Mouse (Mus musculus) G1E (cell line): ENCODE measurements around the gene Zbtb46. TPM values are rescaled to one million over a fixed set of nuclear protein-coding genes. Genes with fewer than 3 reads are reported as not detected.

Source experiments
- ATAC-seq: 2 replicates; pipeline ENCODE4 v1.8.0; 2016; ENCODE audit warnings: mild to moderate bottlenecking; ENCODE audit not compliant: insufficient number of reproducible peaks, poor library complexity, low FRiP score, severe bottlenecking; ENCODE audit errors: extremely low read depth
- DNase-seq: peaks from one replicate; pipeline ENCODE4 v3.0.0; 2012; ENCODE audit warnings: low spot score
- H3K27me3 ChIP-seq: 2 replicates; pipeline ENCODE4 v1.6.1; 2012; ENCODE audit warnings: mild to moderate bottlenecking, low read length, inconsistent platforms; ENCODE audit not compliant: insufficient read depth
- H3K36me3 ChIP-seq: replicated peaks from 2 replicates; pipeline ENCODE3; 2012; ENCODE audit warnings: mild to moderate bottlenecking, inconsistent platforms
- H3K4me1 ChIP-seq: 2 replicates; pipeline ENCODE4 v1.6.1; 2012; ENCODE audit warnings: low read depth, low read length, inconsistent platforms, mixed read lengths; ENCODE audit not compliant: insufficient read depth
- H3K4me3 ChIP-seq: 2 replicates; pipeline ENCODE4 v1.5.1; 2012; ENCODE audit warnings: low read depth, mild to moderate bottlenecking, inconsistent platforms, low read length, moderate library complexity, mixed read lengths
- H3K9me3 ChIP-seq: replicated peaks from 2 replicates; pipeline ENCODE4 v1.6.1; 2012; ENCODE audit warnings: inconsistent platforms
- CTCF ChIP-seq: IDR thresholded peaks from 2 replicates; pipeline ENCODE4 v1.5.1; 2012; ENCODE audit warnings: low read depth, low read length, inconsistent platforms, mixed read lengths
- GATA1 ChIP-seq: IDR thresholded peaks from 2 replicates; pipeline ENCODE4 v1.6.1; 2012; ENCODE audit warnings: borderline replicate concordance, low read length, inconsistent platforms, mixed read lengths
- GATA2 ChIP-seq: IDR thresholded peaks from 2 replicates; pipeline ENCODE4 v1.6.1; 2012; ENCODE audit warnings: low read depth, low read length, inconsistent platforms, borderline replicate concordance
- POLR2AphosphoS5 ChIP-seq: IDR thresholded peaks from 2 replicates; pipeline ENCODE4 v1.6.1; 2012; ENCODE audit warnings: low read depth, low read length, inconsistent platforms; ENCODE audit not compliant: insufficient replicate concordance
- TAL1 ChIP-seq: conservative IDR thresholded peaks from 2 replicates; pipeline ENCODE4 v1.6.1; 2012; ENCODE audit warnings: low read depth, low read length, inconsistent platforms, mixed read lengths
- polyA plus RNA-seq: library from polyadenylated mRNA; stranded (reverse); fragments of >175 nt; gene quantifications from 2 replicates; pipeline ENCODE4 v1.2.3, GENCODE M21; 2012
- total RNA-seq, 2 experiments: library from RNA; stranded (forward) in 1 of 2; stranded (reverse) in 1 of 2; fragments of 200-1000 nt in 1 of 2; fragments of >200 nt in 1 of 2; fragmentation: Nextera tagmentation in 1 of 2; gene quantifications; 2 replicates each; pipeline ENCODE4 v1.2.3; 2014 to 2017

The Zbtb46 gene
- total and polyA plus RNA-seq, 3 experiments, result 0.66 TPM; not detected in 2

GRCm38 (mm10) chr2:181356780-181357179 is 102.4 kb downstream of the Zbtb46 start:
- H3K4me1 ChIP-seq, result peaks cover 9% of the 10 kb centered on the region; the same call in 1 of the 2 replicates
- ATAC-seq (no peak), DNase-seq (no peak)
- H3K4me3 ChIP-seq, result no peak overlapping the region
- H3K9me3 ChIP-seq, result no peaks in the 10 kb centered on the region
- H3K27me3 ChIP-seq, result no peaks in the 10 kb centered on the region
- TF ChIP-seq TAL1 (no peak), CTCF (no peak), GATA1 (no peak), GATA2 (no peak)
- peaks cover 100% of the 10 kb centered on the region for H3K36me3 ChIP-seq

GRCm38 (mm10) chr2:181342766-181343165 is 116.5 kb downstream of the Zbtb46 start:
- TF ChIP-seq GATA2, result no peak
- DNase-seq (no peak), ATAC-seq (no peak)
- peaks cover 93% of the 10 kb centered on the region for H3K36me3 ChIP-seq
- no peaks in the 10 kb centered on the region for H3K4me1 ChIP-seq
- no peaks in the 10 kb centered on the region for H3K9me3 ChIP-seq
- H3K27me3 ChIP-seq, result no peaks in the 10 kb centered on the region
- no peak overlapping the region for H3K4me3 ChIP-seq

- Histone ChIP-seq H3K4me3 (no peak overlapping the region), H3K4me1 (no peaks in the 10 kb centered on the region), H3K36me3 (peaks cover 93% of the 10 kb centered on the region), H3K9me3 (no peaks in the 10 kb centered on the region), H3K27me3 (no peaks in the 10 kb centered on the region)
- no peak for TF ChIP-seq POLR2AphosphoS5
- no peak for TF ChIP-seq CTCF
- TF ChIP-seq GATA2, result no peak
- no peak for TF ChIP-seq TAL1
- TF ChIP-seq GATA1, result no peak
- DNase-seq (no peak), ATAC-seq (no peak)
These were observed 118.8 kb downstream of the Zbtb46 start for GRCm38 (mm10) chr2:181340426-181340825.

Other genes with a start within 250 kb of the Zbtb46 start
Only the 20 nearest of the 21 such genes appear.
- not detected in 2 replicates for gene Fndc11, start 239.4 kb downstream of the Zbtb46 start, total RNA-seq (2014; fragmentation: Nextera tagmentation)
- gene Fndc11, start 239.4 kb downstream of the Zbtb46 start, total RNA-seq (2017), result 0.23 TPM in 1 of 2 replicates, not detected in the other
- gene Fndc11, start 239.4 kb downstream of the Zbtb46 start, polyA plus RNA-seq, result not detected in 2 replicates
- 23.8 and 24.3 TPM in 2 replicates for gene Helz2, start 217.4 kb downstream of the Zbtb46 start, total RNA-seq (2014; fragmentation: Nextera tagmentation)
- gene Helz2, start 217.4 kb downstream of the Zbtb46 start, total RNA-seq (2017), result 12.4 and 13.6 TPM in 2 replicates
- gene Helz2, start 217.4 kb downstream of the Zbtb46 start, polyA plus RNA-seq, result 11.6 and 13.4 TPM in 2 replicates
- gene Gmeb2, start 171.4 kb downstream of the Zbtb46 start, total RNA-seq (2014; fragmentation: Nextera tagmentation), result 40.8 and 50.0 TPM in 2 replicates
- 12.8 and 15.6 TPM in 2 replicates for gene Gmeb2, start 171.4 kb downstream of the Zbtb46 start, total RNA-seq (2017)
- gene Gmeb2, start 171.4 kb downstream of the Zbtb46 start, polyA plus RNA-seq, result 12.2 and 18.1 TPM in 2 replicates
- not detected in 2 replicates for gene Stmn3, start 144.9 kb downstream of the Zbtb46 start, total RNA-seq (2014; fragmentation: Nextera tagmentation)
- not detected in 2 replicates for gene Stmn3, start 144.9 kb downstream of the Zbtb46 start, total RNA-seq (2017)
- not detected in 2 replicates for gene Stmn3, start 144.9 kb downstream of the Zbtb46 start, polyA plus RNA-seq
- 79.8 and 89.5 TPM in 2 replicates for gene Rtel1, start 139.7 kb downstream of the Zbtb46 start, total RNA-seq (2014; fragmentation: Nextera tagmentation)
- 59.2 and 80.4 TPM in 2 replicates for gene Rtel1, start 139.7 kb downstream of the Zbtb46 start, total RNA-seq (2017)
- 17.9 and 24.5 TPM in 2 replicates for gene Rtel1, start 139.7 kb downstream of the Zbtb46 start, polyA plus RNA-seq
- 22.2 and 22.3 TPM in 2 replicates for gene Zgpat, start 94.5 kb downstream of the Zbtb46 start, total RNA-seq (2014; fragmentation: Nextera tagmentation)
- 40.0 and 40.5 TPM in 2 replicates for gene Zgpat, start 94.5 kb downstream of the Zbtb46 start, total RNA-seq (2017)
- 26.0 and 28.1 TPM in 2 replicates for gene Zgpat, start 94.5 kb downstream of the Zbtb46 start, polyA plus RNA-seq
- gene Arfrp1, start 94.0 kb downstream of the Zbtb46 start, total RNA-seq (2014; fragmentation: Nextera tagmentation), result 32.8 and 35.0 TPM in 2 replicates
- gene Arfrp1, start 94.0 kb downstream of the Zbtb46 start, total RNA-seq (2017), result 28.5 and 32.1 TPM in 2 replicates
- 17.5 and 25.0 TPM in 2 replicates for gene Arfrp1, start 94.0 kb downstream of the Zbtb46 start, polyA plus RNA-seq
- 13.8 and 16.1 TPM in 2 replicates for gene Lime1, start 79.3 kb downstream of the Zbtb46 start, total RNA-seq (2014; fragmentation: Nextera tagmentation)
- 15.3 and 18.9 TPM in 2 replicates for gene Lime1, start 79.3 kb downstream of the Zbtb46 start, total RNA-seq (2017)
- 23.9 and 29.9 TPM in 2 replicates for gene Lime1, start 79.3 kb downstream of the Zbtb46 start, polyA plus RNA-seq
- not detected in 2 replicates for gene Abhd16b, start 33.8 kb upstream of the Zbtb46 start, total RNA-seq (2014; fragmentation: Nextera tagmentation)
- not detected in 2 replicates for gene Abhd16b, start 33.8 kb upstream of the Zbtb46 start, total RNA-seq (2017)
- not detected in 2 replicates for gene Abhd16b, start 33.8 kb upstream of the Zbtb46 start, polyA plus RNA-seq
- 56.4 and 65.2 TPM in 2 replicates for gene Tpd52l2, start 37.7 kb upstream of the Zbtb46 start, total RNA-seq (2014; fragmentation: Nextera tagmentation)
- gene Tpd52l2, start 37.7 kb upstream of the Zbtb46 start, total RNA-seq (2017), result 87.1 and 89.2 TPM in 2 replicates
- 45.3 and 47.1 TPM in 2 replicates for gene Tpd52l2, start 37.7 kb upstream of the Zbtb46 start, polyA plus RNA-seq
- gene Dnajc5, start 61.1 kb upstream of the Zbtb46 start, total RNA-seq (2014; fragmentation: Nextera tagmentation), result 41.9 and 46.4 TPM in 2 replicates
- 49.5 and 52.7 TPM in 2 replicates for gene Dnajc5, start 61.1 kb upstream of the Zbtb46 start, total RNA-seq (2017)
- 34.3 and 34.8 TPM in 2 replicates for gene Dnajc5, start 61.1 kb upstream of the Zbtb46 start, polyA plus RNA-seq
- 51.3 and 66.0 TPM in 2 replicates for gene Uckl1, start 125.5 kb upstream of the Zbtb46 start, total RNA-seq (2014; fragmentation: Nextera tagmentation)
- gene Uckl1, start 125.5 kb upstream of the Zbtb46 start, total RNA-seq (2017), result 54.9 and 63.9 TPM in 2 replicates
- 46.9 and 63.2 TPM in 2 replicates for gene Uckl1, start 125.5 kb upstream of the Zbtb46 start, polyA plus RNA-seq
- gene Prpf6, start 132.4 kb upstream of the Zbtb46 start, total RNA-seq (2014; fragmentation: Nextera tagmentation), result 53.1 and 60.8 TPM in 2 replicates
- 76.4 and 91.9 TPM in 2 replicates for gene Prpf6, start 132.4 kb upstream of the Zbtb46 start, total RNA-seq (2017)
- 20.3 and 27.8 TPM in 2 replicates for gene Prpf6, start 132.4 kb upstream of the Zbtb46 start, polyA plus RNA-seq
- gene Zfp512b, start 133.4 kb upstream of the Zbtb46 start, total RNA-seq (2014; fragmentation: Nextera tagmentation), result 19.9 and 40.5 TPM in 2 replicates
- 16.3 and 19.8 TPM in 2 replicates for gene Zfp512b, start 133.4 kb upstream of the Zbtb46 start, total RNA-seq (2017)
- gene Zfp512b, start 133.4 kb upstream of the Zbtb46 start, polyA plus RNA-seq, result 88.2 and 90.0 TPM in 2 replicates
- gene Samd10, start 139.8 kb upstream of the Zbtb46 start, total RNA-seq (2014; fragmentation: Nextera tagmentation), result 10.6 and 16.1 TPM in 2 replicates
- gene Samd10, start 139.8 kb upstream of the Zbtb46 start, total RNA-seq (2017), result 2.5 and 3.1 TPM in 2 replicates
- gene Samd10, start 139.8 kb upstream of the Zbtb46 start, polyA plus RNA-seq, result 7.6 and 9.7 TPM in 2 replicates
- not detected in 2 replicates for gene Gm29797, start 197.6 kb upstream of the Zbtb46 start, total RNA-seq (2014; fragmentation: Nextera tagmentation)
- not detected in 2 replicates for gene Gm29797, start 197.6 kb upstream of the Zbtb46 start, total RNA-seq (2017)
- gene Gm29797, start 197.6 kb upstream of the Zbtb46 start, polyA plus RNA-seq, result 0.12 TPM in 1 of 2 replicates, not detected in the other
- not detected in 2 replicates for gene Sox18, start 212.2 kb upstream of the Zbtb46 start, total RNA-seq (2014; fragmentation: Nextera tagmentation)
- gene Sox18, start 212.2 kb upstream of the Zbtb46 start, total RNA-seq (2017), result 0.05 TPM in 1 of 2 replicates, not detected in the other
- gene Sox18, start 212.2 kb upstream of the Zbtb46 start, polyA plus RNA-seq, result 0.04 TPM in 1 of 2 replicates, not detected in the other
- gene Tcea2, start 220.9 kb upstream of the Zbtb46 start, total RNA-seq (2014; fragmentation: Nextera tagmentation), result not detected in 2 replicates
- gene Tcea2, start 220.9 kb upstream of the Zbtb46 start, total RNA-seq (2017), result 1.2 TPM in 2 replicates
- gene Tcea2, start 220.9 kb upstream of the Zbtb46 start, polyA plus RNA-seq, result 0.28 and 0.32 TPM in 2 replicates
- gene Rgs19, start 234.6 kb upstream of the Zbtb46 start, total RNA-seq (2014; fragmentation: Nextera tagmentation), result 62.5 TPM in 2 replicates
- gene Rgs19, start 234.6 kb upstream of the Zbtb46 start, total RNA-seq (2017), result 49.6 and 52.4 TPM in 2 replicates
- gene Rgs19, start 234.6 kb upstream of the Zbtb46 start, polyA plus RNA-seq, result 52.2 and 65.5 TPM in 2 replicates
- gene Lkaaear1, start 239.0 kb upstream of the Zbtb46 start, total RNA-seq (2014; fragmentation: Nextera tagmentation), result not detected in 2 replicates
- not detected in 2 replicates for gene Lkaaear1, start 239.0 kb upstream of the Zbtb46 start, total RNA-seq (2017)
- not detected in 2 replicates for gene Lkaaear1, start 239.0 kb upstream of the Zbtb46 start, polyA plus RNA-seq